Mouse (Mus musculus) layer of hippocampus, adult 18-20 months (tissue): Measurements from ENCODE around the gene Cacna1e. TPM values are rescaled to one million over a fixed set of nuclear protein-coding genes. Genes with fewer than 3 reads are reported as not detected.

Experiments
- DNase-seq, 2 experiments: peaks; one replicate each; pipeline ENCODE4 v3.0.0; 2022; ENCODE audit warnings: low spot score in 2 of 2
- total RNA-seq, 2 experiments: library from RNA; stranded (reverse); gene quantifications; 2 replicates each; pipeline ENCODE4 v1.2.3; 2021

The Cacna1e gene
- total RNA-seq, 2 experiments from 2014 or later, result 192 to 203 TPM

GRCm38 (mm10) chr1:154637821-154638220 lies 246.5 kb downstream of the Cacna1e start:
- DNase-seq, result no peak

- DNase-seq, result peak; percentile 15 to 44
Measured at GRCm38 (mm10) chr1:154635766-154636165, 248.5 kb downstream of the Cacna1e start.

- DNase-seq, result no peak
Measured at GRCm38 (mm10) chr1:154632886-154633285, 251.4 kb downstream of the Cacna1e start.

- DNase-seq, result peak; percentile 23 to 60
Measured at GRCm38 (mm10) chr1:154622666-154623653, 261.3 kb downstream of the Cacna1e start.

- no peak for DNase-seq
Measured at GRCm38 (mm10) chr1:154617743-154618455, 266.4 kb downstream of the Cacna1e start.

GRCm38 (mm10) chr1:154615759-154616158 lies 268.5 kb downstream of the Cacna1e start:
- DNase-seq, result no peak

- no peak for DNase-seq
Measured at GRCm38 (mm10) chr1:154608516-154608915, 275.8 kb downstream of the Cacna1e start.

GRCm38 (mm10) chr1:154607406-154607805 lies 276.9 kb downstream of the Cacna1e start:
- no peak for DNase-seq

GRCm38 (mm10) chr1:154605601-154606000 lies 278.7 kb downstream of the Cacna1e start:
- DNase-seq, result no peak

- no peak for DNase-seq
Measured at GRCm38 (mm10) chr1:154603781-154604180, 280.5 kb downstream of the Cacna1e start.

- DNase-seq, result no peak
Measured at GRCm38 (mm10) chr1:154602531-154602930, 281.8 kb downstream of the Cacna1e start.

GRCm38 (mm10) chr1:154582516-154582915 lies 301.8 kb downstream of the Cacna1e start:
- peak in 1 of 2 experiments; percentile 63 for DNase-seq

- no peak for DNase-seq
Measured at GRCm38 (mm10) chr1:154579929-154580328, 304.4 kb downstream of the Cacna1e start.

- no peak for DNase-seq
Measured at GRCm38 (mm10) chr1:154578748-154579147, 305.6 kb downstream of the Cacna1e start.

- DNase-seq, result peak in 1 of 2 experiments; percentile 38
Measured at GRCm38 (mm10) chr1:154576418-154576817, 307.9 kb downstream of the Cacna1e start.

GRCm38 (mm10) chr1:154566026-154566425 lies 318.3 kb downstream of the Cacna1e start:
- DNase-seq, result peak; percentile 27 to 65

GRCm38 (mm10) chr1:154555811-154556210 lies 328.5 kb downstream of the Cacna1e start:
- no peak for DNase-seq

- no peak for DNase-seq
Measured at GRCm38 (mm10) chr1:154553132-154553531, 331.2 kb downstream of the Cacna1e start.

GRCm38 (mm10) chr1:154537445-154537844 lies 346.9 kb downstream of the Cacna1e start:
- DNase-seq, result no peak

GRCm38 (mm10) chr1:154536763-154537162 lies 347.5 kb downstream of the Cacna1e start:
- no peak for DNase-seq

GRCm38 (mm10) chr1:154532987-154533940 lies 351.0 kb downstream of the Cacna1e start:
- peak; percentile 30 to 77 for DNase-seq
